Mouse (Mus musculus) splenic B cell, adult 2 months (primary cell): ENCODE results near the gene Gm21454.
"Not testable (repeated sequence)": the region's sequence is repeated elsewhere in the genome, so short reads cannot be mapped to it uniquely, and the experiment has no call there.

Source experiments
- DNase-seq: peaks from one replicate; pipeline ENCODE4 v3.0.0-alpha.2; 2011; ENCODE audit warnings: low read depth, low spot score
- H3K27me3 ChIP-seq: 2 replicates; pipeline ENCODE4 v1.6.1; 2012; ENCODE audit warnings: mild to moderate bottlenecking, low read length, moderate library complexity, mixed read lengths; ENCODE audit not compliant: control insufficient read depth, poor library complexity, insufficient read depth, severe bottlenecking
- H3K36me3 ChIP-seq: 2 replicates; pipeline ENCODE4 v1.6.1; 2012; ENCODE audit warnings: mild to moderate bottlenecking, low read length, moderate library complexity, mixed read lengths; ENCODE audit not compliant: control insufficient read depth, poor library complexity, insufficient read depth, severe bottlenecking

Gm21454 gene

GRCm38 (mm10) chrY:13252091-13252490 lies at the start of gene Gm21454, which contains the start of gene Gm21440:
TSS of gene Gm21454 (plus strand) at chrY:13252442.
TSS of gene Gm21440 (plus strand) at chrY:13252391.
- not testable (repeated sequence) for H3K27me3 ChIP-seq, H3K36me3 ChIP-seq, DNase-seq

- not testable (repeated sequence) for H3K36me3 ChIP-seq, H3K27me3 ChIP-seq, DNase-seq
Observed at GRCm38 (mm10) chrY:13223828-13224227, 28.4 kb upstream of the Gm21454 start, which contains the start of gene Gm21828. TSS of gene Gm21828 (minus strand) at chrY:13223928.

GRCm38 (mm10) chrY:13348963-13349362 lies 96.7 kb downstream of the Gm21454 start, which contains the start of gene Gm21725:
TSS of gene Gm21725 (minus strand) at chrY:13349063.
- not testable (repeated sequence) for H3K36me3 ChIP-seq, DNase-seq, H3K27me3 ChIP-seq
